Mouse (Mus musculus) liver, embryonic 14.5 days (tissue): ENCODE measurements around the gene Nup210. TPM values are rescaled to one million over a fixed set of nuclear protein-coding genes. Genes with fewer than 3 reads are reported as not detected.

Experiments used
- ATAC-seq: fragments of 200-750 bp; cut with Nextera tagmentation; 2 replicates; pipeline ENCODE4 v1.8.0; 2017; ENCODE audit warnings: moderate number of reproducible peaks, mild to moderate bottlenecking, moderate library complexity; ENCODE audit not compliant: insufficient read depth
- DNase-seq, 3 experiments: peaks; one replicate each; pipeline ENCODE4 v3.0.0-alpha.2; 2012 to 2013; ENCODE audit warnings: low read depth in 3 of 3, low spot score in 3 of 3
- H3K27ac ChIP-seq: fragments of 300-500 bp; sonication (generic); 2 replicates; pipeline ENCODE4 v1.5.1; 2014; ENCODE audit warnings: moderate library complexity, mild to moderate bottlenecking, control low read depth, inconsistent platforms
- H3K27me3 ChIP-seq: fragments of 300-500 bp; sonication (generic); 2 replicates; pipeline ENCODE4 v1.6.1; 2014; ENCODE audit warnings: mild to moderate bottlenecking, low read length, moderate library complexity; ENCODE audit not compliant: control insufficient read depth, insufficient read depth
- H3K36me3 ChIP-seq: fragments of 300-500 bp; sonication (generic); replicated peaks from 2 replicates; pipeline ENCODE4 v1.6.1; 2014; ENCODE audit warnings: low read depth; ENCODE audit not compliant: control insufficient read depth, insufficient read depth
- H3K4me1 ChIP-seq, 2 experiments: fragments of 200-500 bp in 1 of 2; fragments of 300-500 bp in 1 of 2; sonication (generic) in 1 of 2; replicated peaks; 2 replicates each; pipeline ENCODE4 v1.6.1; 2012 to 2014; ENCODE audit warnings: antibody characterized with exemption in 1 of 2, inconsistent platforms in 1 of 2, low read length in 1 of 2; ENCODE audit not compliant: control insufficient read depth in 2 of 2, insufficient read depth in 2 of 2
- H3K4me2 ChIP-seq: fragments of 300-500 bp; sonication (generic); 2 replicates; pipeline ENCODE4 v1.6.1; 2014; ENCODE audit warnings: low read depth, mild to moderate bottlenecking, control low read depth, moderate library complexity
- H3K4me3 ChIP-seq, 2 experiments: fragments of 200-500 bp in 1 of 2; fragments of 300-500 bp in 1 of 2; sonication (generic) in 1 of 2; 2 replicates each; pipeline ENCODE4 v1.5.1; 2012 to 2014; ENCODE audit warnings: low read depth in 2 of 2, low read length in 2 of 2, mild to moderate bottlenecking in 2 of 2, control low read depth in 1 of 2, inconsistent platforms in 1 of 2, moderate library complexity in 1 of 2; ENCODE audit not compliant: insufficient read depth in 1 of 2
- H3K9ac ChIP-seq: fragments of 300-500 bp; sonication (generic); replicated peaks from 2 replicates; pipeline ENCODE4 v1.6.1; 2014; ENCODE audit warnings: mild to moderate bottlenecking, control low read depth, moderate library complexity
- H3K9me3 ChIP-seq: fragments of 300-500 bp; sonication (generic); 2 replicates; pipeline ENCODE4 v1.6.1; 2016; ENCODE audit warnings: low read length, mixed read lengths; ENCODE audit not compliant: control insufficient read depth
- CTCF ChIP-seq: IDR thresholded peaks from 2 replicates; pipeline ENCODE4 v1.5.1; 2016; ENCODE audit warnings: antibody characterized with exemption, low read depth, control low read depth
- EP300 ChIP-seq: IDR thresholded peaks from 2 replicates; pipeline ENCODE4 v1.6.1; 2016; ENCODE audit warnings: antibody characterized with exemption, low read depth
- WGBS: fragments of 180-500 bp; shearing (Covaris S2); extraction: QIAGEN DNeasy Blood & Tissue Kit; methylation state at CpG from one replicate; pipeline ENCODE4 v1.1.7; 2014; ENCODE audit not compliant: insufficient replicate concordance; 5-methylcytosine and 5-hydroxymethylcytosine counted together
- polyA plus RNA-seq, 2 experiments: library from polyadenylated mRNA; depleted of rRNA in 1 of 2; stranded (reverse) in 1 of 2; unstranded in 1 of 2; fragments of >200 nt; fragmentation: Nextera tagmentation in 1 of 2; extraction: Ambion mirVana in 1 of 2; gene quantifications; 2 replicates each; pipeline versions ENCODE4 v1.2.1 to v1.2.3; 2012 to 2014

Gene Nup210
- polyA plus RNA-seq, 2 experiments, result 32.4 to 35.1 TPM

DNA sequence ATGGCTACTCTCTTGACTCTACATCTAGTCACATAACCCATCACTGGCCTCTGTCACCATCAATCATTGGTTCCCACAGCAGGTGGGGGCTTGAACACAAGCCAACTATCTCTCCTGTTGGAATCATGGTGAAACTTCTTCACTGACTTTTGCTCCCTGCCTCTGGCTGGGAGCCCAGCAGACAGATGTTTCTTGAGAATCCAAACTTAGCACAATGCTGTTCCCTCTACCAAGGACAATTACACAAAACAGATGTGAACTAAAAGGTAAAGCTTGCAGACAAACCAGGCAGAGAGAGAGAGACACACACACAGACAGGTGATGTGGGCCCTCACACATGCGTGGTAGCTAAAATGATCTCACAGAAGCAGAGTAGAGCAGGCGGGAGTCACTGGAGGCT is 58.6 kb downstream of the Nup210 start:
- no peaks in the 10 kb centered on the region for H3K4me1 ChIP-seq
- H3K4me3 ChIP-seq, result no peak overlapping the region
- H3K27ac ChIP-seq, result no peak overlapping the region
- H3K36me3 ChIP-seq, result peaks cover 78% of the 10 kb centered on the region
- H3K9me3 ChIP-seq, result no peaks in the 10 kb centered on the region
- DNase-seq (no peak), ATAC-seq (no peak)
- WGBS, result 79% methylated on average over 2 of the region's 2 CpGs
- no peak for TF ChIP-seq EP300
- no peak for TF ChIP-seq CTCF
- no peak overlapping the region for H3K9ac ChIP-seq
- H3K27me3 ChIP-seq, result no peaks in the 10 kb centered on the region
- no peak overlapping the region for H3K4me2 ChIP-seq

DNA sequence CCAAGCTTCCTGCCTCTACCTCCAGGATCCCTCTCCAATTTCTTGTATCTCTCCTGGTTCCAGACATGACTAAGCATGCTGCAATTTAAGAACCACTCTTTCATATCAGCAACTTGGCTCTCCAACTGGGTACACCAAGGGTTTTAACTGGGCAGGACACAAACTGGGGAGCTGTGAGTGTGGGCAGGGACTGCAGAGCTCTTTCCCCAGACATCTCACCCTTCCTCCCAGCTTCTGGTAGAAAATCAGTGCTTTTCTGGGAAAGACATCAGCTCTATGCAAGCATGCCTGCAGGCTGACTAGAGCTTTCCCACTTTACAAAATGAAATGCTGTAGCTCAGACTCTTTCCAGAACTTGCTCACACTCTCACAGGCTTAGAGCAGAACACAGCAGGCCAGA is 60.3 kb downstream of the Nup210 start:
- Histone ChIP-seq H3K27ac (no peak overlapping the region), H3K4me1 (no peaks in the 10 kb centered on the region), H3K36me3 (peaks cover 81% of the 10 kb centered on the region), H3K9ac (no peak overlapping the region), H3K4me2 (no peak overlapping the region), H3K9me3 (no peaks in the 10 kb centered on the region), H3K27me3 (no peaks in the 10 kb centered on the region), H3K4me3 (no peak overlapping the region)
- ATAC-seq (no peak), DNase-seq (no peak)
- TF ChIP-seq EP300 (no peak), CTCF (no peak)

DNA sequence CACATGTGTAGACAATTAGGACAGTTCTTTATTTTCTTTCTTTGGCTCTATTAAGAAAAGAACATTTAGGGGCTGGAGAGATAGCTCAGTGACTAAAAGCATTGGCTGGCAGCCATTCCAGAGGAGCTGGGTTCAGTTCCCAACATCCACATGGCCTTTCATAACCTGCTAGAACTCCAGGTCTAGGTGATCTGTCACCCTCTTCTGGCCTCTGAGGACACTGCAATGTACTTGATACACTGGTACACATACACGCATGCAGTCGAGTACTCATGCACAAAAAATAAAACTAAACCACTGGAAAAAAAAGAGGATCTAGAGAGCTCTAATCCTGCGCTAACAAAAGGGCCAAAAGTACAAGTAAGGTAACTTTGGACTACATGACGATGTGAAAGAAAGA is 64.1 kb downstream of the Nup210 start:
- H3K27ac ChIP-seq, result no peak overlapping the region
- DNase-seq (no peak), ATAC-seq (no peak)
- no peak overlapping the region for H3K4me2 ChIP-seq
- peak; percentile 35 for TF ChIP-seq CTCF
- TF ChIP-seq EP300, result no peak
- H3K4me3 ChIP-seq, result no peak overlapping the region
- no peak overlapping the region for H3K9ac ChIP-seq
- peaks cover 72% of the 10 kb centered on the region for H3K36me3 ChIP-seq
- H3K4me1 ChIP-seq, result no peaks in the 10 kb centered on the region
- H3K27me3 ChIP-seq, result no peaks in the 10 kb centered on the region
- H3K9me3 ChIP-seq, result no peaks in the 10 kb centered on the region
- 91% methylated on average over 4 of the region's 4 CpGs for WGBS

DNA sequence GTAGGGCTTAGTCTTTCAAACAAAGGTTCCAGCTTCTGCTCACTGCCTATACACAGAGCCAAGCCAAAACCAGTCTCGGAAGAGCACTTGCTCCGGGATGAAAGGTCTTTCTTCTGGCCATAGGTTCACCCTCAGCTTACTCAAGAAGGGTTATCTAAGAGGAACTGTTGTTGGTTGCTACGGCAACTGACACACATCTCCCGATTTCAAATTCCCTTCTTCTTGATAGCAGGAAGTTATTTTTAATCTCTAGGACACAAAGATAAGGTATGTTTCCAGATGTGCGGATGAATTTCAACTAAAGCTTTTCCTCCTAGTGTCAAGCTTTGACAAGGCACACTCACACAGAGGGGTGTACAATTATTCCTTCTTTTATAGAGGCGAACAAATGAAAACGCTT is 68.6 kb downstream of the Nup210 start:
- DNase-seq, result no peak
- no peaks in the 10 kb centered on the region for H3K9me3 ChIP-seq
- H3K27ac ChIP-seq, result no peak overlapping the region
- 60% methylated on average over 7 of the region's 7 CpGs for WGBS
- no peaks in the 10 kb centered on the region for H3K27me3 ChIP-seq
- H3K9ac ChIP-seq, result no peak overlapping the region
- H3K4me3 ChIP-seq, result no peak overlapping the region
- ATAC-seq, result no peak
- no peaks in the 10 kb centered on the region for H3K4me1 ChIP-seq
- peaks cover 73% of the 10 kb centered on the region for H3K36me3 ChIP-seq
- TF ChIP-seq EP300 (no peak), CTCF (no peak)
- no peak overlapping the region for H3K4me2 ChIP-seq

DNA sequence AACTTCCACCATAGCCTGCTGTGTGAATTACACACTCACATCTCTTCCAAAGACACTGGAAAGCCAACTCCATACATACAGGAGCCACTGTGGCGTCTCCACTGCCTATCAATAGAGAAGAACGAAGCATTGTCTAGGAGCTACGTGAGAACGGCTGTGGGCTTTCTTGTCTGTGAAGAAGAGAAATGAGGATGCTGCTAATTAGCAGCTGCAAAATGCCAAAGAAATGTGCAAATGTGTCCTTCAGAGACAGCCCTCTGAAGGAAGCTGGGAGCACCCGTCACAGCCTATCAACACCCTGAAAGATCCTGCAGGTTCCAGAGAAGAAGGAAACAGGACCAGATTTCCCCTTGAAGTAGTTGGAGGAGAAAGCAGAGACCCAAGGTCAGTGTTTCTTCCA is 69.2 kb downstream of the Nup210 start:
- Histone ChIP-seq H3K27me3 (no peaks in the 10 kb centered on the region), H3K4me1 (no peaks in the 10 kb centered on the region), H3K27ac (no peak overlapping the region), H3K9ac (no peak overlapping the region), H3K36me3 (peaks cover 73% of the 10 kb centered on the region), H3K9me3 (no peaks in the 10 kb centered on the region), H3K4me3 (no peak overlapping the region), H3K4me2 (no peak overlapping the region)
- DNase-seq (no peak), ATAC-seq (no peak)
- TF ChIP-seq EP300 (no peak), CTCF (no peak)
- 87% methylated on average over 5 of the region's 5 CpGs for WGBS
